Mouse (Mus musculus): ENCODE measurements around the gene Wdr70. TPM values are rescaled to one million over a fixed set of nuclear protein-coding genes. Genes with fewer than 3 reads are reported as not detected.

The Wdr70 gene
- 47.6 TPM for polyA plus RNA-seq (2012; fragmentation: generic; extraction: Trizol)
- long read RNA-seq, experiment 1, transcript Wdr70-201 (18 exons, 2,126 nt): major isoform, 34 of 43 reads
- long read RNA-seq, experiment 1, partial matches to known transcripts: 1 of 43 reads
- long read RNA-seq, experiment 1, other reads (novel, unspliced or antisense): 4 of 43 reads
- long read RNA-seq, experiment 2, transcript Wdr70-203 (4 exons, 1,130 nt): minor isoform, 17 of 87 reads
- long read RNA-seq, experiment 2, transcript Wdr70-201 (18 exons, 2,126 nt): major isoform, 57 of 87 reads
- long read RNA-seq, experiment 2, partial matches to known transcripts: 5 of 87 reads
- long read RNA-seq, experiment 2, other reads (novel, unspliced or antisense): 8 of 87 reads

GRCm38 (mm10) chr15:8098774-8099749 is at the start of gene Wdr70:
Gene Wdr70 (minus strand): TSS chr15:8099209.
- peaks cover 50% of the 10 kb centered on the region for H3K79me2 ChIP-seq (ENCODE audit: control insufficient read depth, insufficient read depth)
- H3K27me3 ChIP-seq (ENCODE audit: control insufficient read depth, insufficient read depth, insufficient read length): no peaks in the 10 kb centered on the region
- peaks cover 27% of the 10 kb centered on the region for H3K36me3 ChIP-seq (ENCODE audit: control insufficient read depth, insufficient read depth)
- peak within 1 kb of the TSS; percentile 99 for H3K4me3 ChIP-seq (ENCODE audit: insufficient read depth, poor library complexity, severe bottlenecking)
- peak within 1 kb of the TSS; percentile 75 for H3ac ChIP-seq (ENCODE audit: control insufficient read depth, insufficient read length, low read depth)
- TF ChIP-seq MAX (IDR thresholded peaks at IDR 0.05) (peak; percentile 97), CTCF (IDR thresholded peaks at IDR 0.05; ENCODE audit: control insufficient read depth, insufficient read depth, insufficient read length) (peak; percentile 98), MYOD1 (IDR thresholded peaks at IDR 0.05; ENCODE audit: control insufficient read depth, insufficient read length, low read depth) (no peak), MYOG (IDR thresholded peaks at IDR 0.05; ENCODE audit: control insufficient read depth, extremely low read depth, insufficient read length) (no peak), USF1 (IDR thresholded peaks at IDR 0.05; ENCODE audit: low read depth) (peak; percentile 2), CEBPB (IDR thresholded peaks at IDR 0.05; ENCODE audit: low read depth) (no peak), FOSL1 (IDR thresholded peaks at IDR 0.05; ENCODE audit: insufficient read depth, low read length, poor library complexity, severe bottlenecking) (no peak)
- peaks cover 31% of the 10 kb centered on the region for H3K79me3 ChIP-seq (ENCODE audit: low read depth)

GRCm38 (mm10) chr15:8135606-8136005 is 36.6 kb upstream of the Wdr70 start:
- Histone ChIP-seq H3K4me3 (ENCODE audit: insufficient read depth, poor library complexity, severe bottlenecking) (no peak overlapping the region), H3K36me3 (ENCODE audit: control insufficient read depth, insufficient read depth) (peaks cover 98% of the 10 kb centered on the region), H3ac (ENCODE audit: control insufficient read depth, insufficient read length, low read depth) (no peak overlapping the region), H3K79me3 (ENCODE audit: low read depth) (no peaks in the 10 kb centered on the region), H3K27me3 (ENCODE audit: control insufficient read depth, insufficient read depth, insufficient read length) (no peaks in the 10 kb centered on the region), H3K79me2 (ENCODE audit: control insufficient read depth, insufficient read depth) (no peaks in the 10 kb centered on the region)
- TF ChIP-seq MYOD1 (IDR thresholded peaks at IDR 0.05; ENCODE audit: control insufficient read depth, insufficient read length, low read depth): no peak
- no peak for TF ChIP-seq MYOG (IDR thresholded peaks at IDR 0.05; ENCODE audit: control insufficient read depth, extremely low read depth, insufficient read length)
- TF ChIP-seq CTCF (IDR thresholded peaks at IDR 0.05; ENCODE audit: control insufficient read depth, insufficient read depth, insufficient read length): no peak
- no peak for TF ChIP-seq MAX (IDR thresholded peaks at IDR 0.05)
- no peak for TF ChIP-seq CEBPB (IDR thresholded peaks at IDR 0.05; ENCODE audit: low read depth)
- TF ChIP-seq USF1 (IDR thresholded peaks at IDR 0.05; ENCODE audit: low read depth): no peak
- TF ChIP-seq FOSL1 (IDR thresholded peaks at IDR 0.05; ENCODE audit: insufficient read depth, low read length, poor library complexity, severe bottlenecking): no peak

GRCm38 (mm10) chr15:8131761-8132160 is 32.8 kb upstream of the Wdr70 start:
- Histone ChIP-seq H3K36me3 (ENCODE audit: control insufficient read depth, insufficient read depth) (peaks cover 98% of the 10 kb centered on the region), H3K27me3 (ENCODE audit: control insufficient read depth, insufficient read depth, insufficient read length) (no peaks in the 10 kb centered on the region), H3K79me2 (ENCODE audit: control insufficient read depth, insufficient read depth) (no peaks in the 10 kb centered on the region), H3K79me3 (ENCODE audit: low read depth) (peaks cover 4% of the 10 kb centered on the region), H3ac (ENCODE audit: control insufficient read depth, insufficient read length, low read depth) (no peak overlapping the region), H3K4me3 (ENCODE audit: insufficient read depth, poor library complexity, severe bottlenecking) (no peak overlapping the region)
- no peak for TF ChIP-seq CTCF (IDR thresholded peaks at IDR 0.05; ENCODE audit: control insufficient read depth, insufficient read depth, insufficient read length)
- no peak for TF ChIP-seq MAX (IDR thresholded peaks at IDR 0.05)
- no peak for TF ChIP-seq MYOD1 (IDR thresholded peaks at IDR 0.05; ENCODE audit: control insufficient read depth, insufficient read length, low read depth)
- no peak for TF ChIP-seq USF1 (IDR thresholded peaks at IDR 0.05; ENCODE audit: low read depth)
- no peak for TF ChIP-seq FOSL1 (IDR thresholded peaks at IDR 0.05; ENCODE audit: insufficient read depth, low read length, poor library complexity, severe bottlenecking)
- no peak for TF ChIP-seq CEBPB (IDR thresholded peaks at IDR 0.05; ENCODE audit: low read depth)
- no peak for TF ChIP-seq MYOG (IDR thresholded peaks at IDR 0.05; ENCODE audit: control insufficient read depth, extremely low read depth, insufficient read length)

GRCm38 (mm10) chr15:8131268-8131667 is 32.3 kb upstream of the Wdr70 start:
- Histone ChIP-seq H3K4me3 (ENCODE audit: insufficient read depth, poor library complexity, severe bottlenecking) (no peak overlapping the region), H3K36me3 (ENCODE audit: control insufficient read depth, insufficient read depth) (peaks cover 98% of the 10 kb centered on the region), H3ac (ENCODE audit: control insufficient read depth, insufficient read length, low read depth) (no peak overlapping the region), H3K27me3 (ENCODE audit: control insufficient read depth, insufficient read depth, insufficient read length) (no peaks in the 10 kb centered on the region), H3K79me3 (ENCODE audit: low read depth) (peaks cover 4% of the 10 kb centered on the region), H3K79me2 (ENCODE audit: control insufficient read depth, insufficient read depth) (no peaks in the 10 kb centered on the region)
- TF ChIP-seq FOSL1 (IDR thresholded peaks at IDR 0.05; ENCODE audit: insufficient read depth, low read length, poor library complexity, severe bottlenecking): no peak
- TF ChIP-seq MYOG (IDR thresholded peaks at IDR 0.05; ENCODE audit: control insufficient read depth, extremely low read depth, insufficient read length): no peak
- TF ChIP-seq MAX (IDR thresholded peaks at IDR 0.05): no peak
- no peak for TF ChIP-seq CTCF (IDR thresholded peaks at IDR 0.05; ENCODE audit: control insufficient read depth, insufficient read depth, insufficient read length)
- no peak for TF ChIP-seq CEBPB (IDR thresholded peaks at IDR 0.05; ENCODE audit: low read depth)
- TF ChIP-seq USF1 (IDR thresholded peaks at IDR 0.05; ENCODE audit: low read depth): no peak
- TF ChIP-seq MYOD1 (IDR thresholded peaks at IDR 0.05; ENCODE audit: control insufficient read depth, insufficient read length, low read depth): no peak

DNA sequence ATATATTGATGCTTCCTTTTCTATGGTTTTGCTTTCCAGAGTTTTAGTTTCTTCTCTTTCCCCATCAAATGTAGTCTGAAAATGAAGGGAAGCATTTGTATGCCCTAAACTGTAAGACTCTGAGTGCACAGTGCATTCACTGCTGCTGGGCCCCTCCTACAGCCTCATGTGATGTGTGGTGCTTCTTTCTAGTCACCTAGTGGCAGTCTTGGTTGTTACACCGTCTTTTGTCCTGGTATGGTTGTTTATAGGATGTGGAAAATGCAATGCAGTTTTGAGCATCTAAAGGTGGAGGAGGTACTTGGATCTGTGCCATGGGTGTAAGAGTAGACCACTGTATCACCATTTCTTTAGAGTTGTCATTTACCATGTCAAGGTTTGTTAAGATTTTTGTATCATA is 30.3 kb upstream of the Wdr70 start:
- Histone ChIP-seq H3K36me3 (ENCODE audit: control insufficient read depth, insufficient read depth) (peaks cover 87% of the 10 kb centered on the region), H3K27me3 (ENCODE audit: control insufficient read depth, insufficient read depth, insufficient read length) (no peaks in the 10 kb centered on the region), H3K79me3 (ENCODE audit: low read depth) (peaks cover 4% of the 10 kb centered on the region), H3K79me2 (ENCODE audit: control insufficient read depth, insufficient read depth) (no peaks in the 10 kb centered on the region), H3K4me3 (ENCODE audit: insufficient read depth, poor library complexity, severe bottlenecking) (no peak overlapping the region), H3ac (ENCODE audit: control insufficient read depth, insufficient read length, low read depth) (no peak overlapping the region)
- TF ChIP-seq FOSL1 (IDR thresholded peaks at IDR 0.05; ENCODE audit: insufficient read depth, low read length, poor library complexity, severe bottlenecking) (no peak), MAX (IDR thresholded peaks at IDR 0.05) (no peak), MYOG (IDR thresholded peaks at IDR 0.05; ENCODE audit: control insufficient read depth, extremely low read depth, insufficient read length) (no peak), CTCF (IDR thresholded peaks at IDR 0.05; ENCODE audit: control insufficient read depth, insufficient read depth, insufficient read length) (no peak)
